Mouse (Mus musculus) neural tube, embryonic 11.5 days (tissue): Measurements from ENCODE around the gene Gm17387. TPM values are rescaled to one million over a fixed set of nuclear protein-coding genes. Genes with fewer than 3 reads are reported as not detected.
"Not testable (repeated sequence)": the region's sequence is repeated elsewhere in the genome, so short reads cannot be mapped to it uniquely, and the experiment has no call there.

Experiments used
- ATAC-seq: fragments of 200-750 bp; cut with Nextera tagmentation; 2 replicates; pipeline ENCODE4 v1.8.0; 2017; ENCODE audit warnings: moderate number of reproducible peaks, mild to moderate bottlenecking, moderate TSS enrichment, moderate library complexity; ENCODE audit not compliant: insufficient read depth, low FRiP score, low TSS enrichment
- DNase-seq: peaks from one replicate; pipeline ENCODE4 v3.0.0-alpha.2; 2015; ENCODE audit warnings: low spot score
- H3K27ac ChIP-seq: fragments of 300-500 bp; sonication (generic); 2 replicates; pipeline ENCODE4 v1.5.1; 2014; ENCODE audit warnings: low read depth, mild to moderate bottlenecking, low read length
- H3K27me3 ChIP-seq: fragments of 300-500 bp; sonication (generic); 2 replicates; pipeline ENCODE4 v1.6.1; 2014; ENCODE audit warnings: mild to moderate bottlenecking, low read length, mixed read lengths; ENCODE audit not compliant: control insufficient read depth, insufficient read depth
- H3K36me3 ChIP-seq: fragments of 300-500 bp; sonication (generic); 2 replicates; pipeline ENCODE4 v1.6.1; 2014; ENCODE audit warnings: mild to moderate bottlenecking, low read length, moderate library complexity, mixed read lengths; ENCODE audit not compliant: control insufficient read depth, insufficient read depth
- H3K4me1 ChIP-seq: fragments of 300-500 bp; sonication (generic); 2 replicates; pipeline ENCODE4 v1.6.1; 2014; ENCODE audit warnings: low read length, mixed read lengths; ENCODE audit not compliant: control insufficient read depth, insufficient read depth
- H3K4me2 ChIP-seq: fragments of 300-500 bp; sonication (generic); 2 replicates; pipeline ENCODE4 v1.6.1; 2014; ENCODE audit warnings: low read depth, mild to moderate bottlenecking, moderate library complexity
- H3K4me3 ChIP-seq: fragments of 300-500 bp; sonication (generic); 2 replicates; pipeline ENCODE4 v1.5.1; 2014; ENCODE audit warnings: low read depth, low read length
- H3K9ac ChIP-seq: fragments of 300-500 bp; sonication (generic); 2 replicates; pipeline ENCODE4 v1.6.1; 2014; ENCODE audit warnings: mild to moderate bottlenecking, low read length
- H3K9me3 ChIP-seq: fragments of 300-500 bp; sonication (generic); 2 replicates; pipeline ENCODE4 v1.6.1; 2016; ENCODE audit warnings: low read length; ENCODE audit not compliant: control insufficient read depth
- WGBS: fragments of 180-500 bp; shearing (Covaris S2); extraction: QIAGEN DNeasy Blood & Tissue Kit; methylation state at CpG from one replicate; pipeline ENCODE4 v1.1.7; 2014; 5-methylcytosine and 5-hydroxymethylcytosine counted together
- polyA plus RNA-seq: library from polyadenylated mRNA; unstranded; fragments of >200 nt; fragmentation: Nextera tagmentation; extraction: Ambion mirVana; gene quantifications from 2 replicates; pipeline ENCODE4 v1.2.1, GENCODE M21; 2014

Gene Gm17387
- polyA plus RNA-seq, 1 experiment from 2014 or later = not detected

DNA sequence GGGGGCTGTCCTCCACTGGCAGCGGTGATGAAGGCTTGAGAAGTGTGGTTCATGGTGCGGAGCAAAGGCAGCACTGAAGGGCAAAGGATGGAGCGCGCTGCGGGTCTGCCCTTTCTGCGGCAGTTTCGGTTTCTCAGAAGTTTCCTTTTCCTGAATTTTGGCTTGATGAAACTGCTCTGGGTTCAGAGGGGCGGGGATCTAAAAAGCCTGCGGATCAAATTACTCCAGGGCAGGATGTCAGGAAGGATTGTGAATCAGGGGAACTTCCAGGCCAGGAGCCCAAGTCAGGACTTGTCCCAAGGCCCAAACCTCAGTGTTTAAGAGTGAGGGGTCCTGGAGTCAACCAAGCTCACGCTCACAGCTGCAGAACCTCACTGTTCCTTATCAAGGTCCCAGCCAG lies 18.3 kb upstream of the Gm17387 start, which contains the start of gene Ifitm3:
Gene Ifitm3 (minus strand): TSS at position 178 of the 400 bp plus-strand sequence.
- peak within 1 kb of the TSS; percentile 29 for H3K4me2 ChIP-seq
- peaks cover 10% of the 10 kb centered on the region for H3K4me1 ChIP-seq
- H3K36me3 ChIP-seq = no peaks in the 10 kb centered on the region; the same call in 1 of the 2 replicates
- DNase-seq = peak; percentile 31
- H3K9ac ChIP-seq = peak within 1 kb of the TSS; percentile 38; the same call in 1 of the 2 replicates
- 36% methylated on average over 10 of the region's 10 CpGs for WGBS
- no peak within 1 kb of the TSS for H3K4me3 ChIP-seq
- H3K27ac ChIP-seq = no peak within 1 kb of the TSS
- H3K9me3 ChIP-seq = no peaks in the 10 kb centered on the region
- no peaks in the 10 kb centered on the region for H3K27me3 ChIP-seq
- no peak for ATAC-seq

DNA sequence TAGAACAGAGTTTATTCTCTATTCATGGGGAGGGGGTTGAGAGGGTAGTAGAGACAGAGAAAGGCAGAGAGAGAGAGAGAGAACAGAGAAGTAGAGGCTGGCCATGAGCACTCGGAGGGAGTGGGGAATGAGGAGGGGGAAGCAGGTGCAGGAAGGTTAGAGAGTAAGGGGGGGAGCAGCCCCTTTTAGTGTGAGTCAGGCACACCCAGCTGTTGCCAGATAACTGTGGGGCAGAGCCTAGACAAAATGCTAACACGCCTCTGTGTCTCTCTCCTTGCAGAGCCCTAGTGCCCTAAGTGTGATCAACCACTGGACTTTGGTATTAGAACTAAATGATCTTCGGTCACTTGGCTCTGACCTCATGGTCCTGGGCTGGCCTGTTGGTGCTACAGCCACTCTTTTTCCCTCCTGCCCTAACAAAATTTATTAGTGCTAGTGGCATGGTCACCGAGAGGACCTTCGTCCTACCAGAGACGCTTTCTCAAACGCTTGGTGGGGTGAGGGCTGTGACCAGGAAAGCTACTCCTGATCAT lies 17.6 kb upstream of the Gm17387 start:
- no peak overlapping the region for H3K4me3 ChIP-seq
- 89% methylated on average over 7 of the region's 7 CpGs for WGBS
- DNase-seq (no peak), ATAC-seq (no peak)
- no peaks in the 10 kb centered on the region; the same call in 1 of the 2 replicates for H3K36me3 ChIP-seq
- no peak overlapping the region for H3K4me2 ChIP-seq
- H3K27ac ChIP-seq = no peak overlapping the region
- peaks cover 10% of the 10 kb centered on the region for H3K4me1 ChIP-seq
- no peaks in the 10 kb centered on the region for H3K9me3 ChIP-seq
- no peak overlapping the region for H3K9ac ChIP-seq
- no peaks in the 10 kb centered on the region for H3K27me3 ChIP-seq

DNA sequence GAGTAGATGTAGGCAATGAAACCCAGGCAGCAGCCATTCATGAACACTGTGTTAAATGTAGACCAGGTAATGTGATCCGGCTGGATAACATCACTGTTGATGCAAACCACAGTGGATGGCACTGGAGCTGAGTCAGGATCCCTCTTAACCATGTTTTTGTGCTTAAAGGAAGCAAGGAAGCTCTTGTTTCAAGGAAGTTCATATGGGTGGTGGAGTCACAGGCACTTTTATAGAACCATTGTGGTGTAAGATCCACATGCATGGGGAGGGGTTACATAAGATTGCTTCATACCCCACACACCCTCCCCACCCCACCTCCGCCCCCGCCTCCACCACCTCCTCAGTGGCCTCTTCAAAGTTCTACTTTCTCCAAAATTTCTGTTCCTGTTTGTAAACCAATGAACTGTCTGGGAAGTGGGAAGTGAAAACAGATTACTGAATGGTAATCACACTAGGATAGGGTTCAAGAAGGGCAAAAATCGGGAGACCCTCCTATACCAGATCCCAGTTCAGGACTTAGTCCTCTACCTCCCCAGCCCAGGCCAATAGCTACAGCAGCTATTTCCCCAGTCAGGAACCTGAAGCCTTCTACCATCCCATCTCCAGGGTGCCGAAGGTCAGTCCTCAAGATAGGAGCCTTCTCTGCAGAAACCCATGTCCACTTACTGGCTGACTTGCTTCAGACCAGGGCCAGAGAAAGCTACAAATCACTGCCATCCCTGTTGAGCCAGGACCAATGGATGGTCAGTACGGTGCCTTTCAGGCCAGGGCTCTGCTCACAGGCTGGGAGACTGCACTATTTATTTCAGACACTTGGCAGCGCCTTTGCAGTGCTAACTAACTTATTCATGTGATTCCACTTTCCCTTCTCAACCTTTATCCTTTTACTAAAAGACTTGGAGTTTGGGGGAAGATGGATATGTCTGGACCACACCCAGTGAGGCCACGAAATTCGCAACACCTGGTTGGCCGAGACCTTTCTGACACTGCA lies 11.9 kb upstream of the Gm17387 start:
- Histone ChIP-seq H3K4me1 (no peaks in the 10 kb centered on the region), H3K36me3 (no peaks in the 10 kb centered on the region), H3K4me2 (no peak overlapping the region), H3K9me3 (no peaks in the 10 kb centered on the region), H3K27ac (no peak overlapping the region), H3K9ac (no peak overlapping the region), H3K4me3 (no peak overlapping the region), H3K27me3 (no peaks in the 10 kb centered on the region)
- ATAC-seq (no peak), DNase-seq (no peak)
- WGBS = 84% methylated on average over 10 of the region's 10 CpGs

DNA sequence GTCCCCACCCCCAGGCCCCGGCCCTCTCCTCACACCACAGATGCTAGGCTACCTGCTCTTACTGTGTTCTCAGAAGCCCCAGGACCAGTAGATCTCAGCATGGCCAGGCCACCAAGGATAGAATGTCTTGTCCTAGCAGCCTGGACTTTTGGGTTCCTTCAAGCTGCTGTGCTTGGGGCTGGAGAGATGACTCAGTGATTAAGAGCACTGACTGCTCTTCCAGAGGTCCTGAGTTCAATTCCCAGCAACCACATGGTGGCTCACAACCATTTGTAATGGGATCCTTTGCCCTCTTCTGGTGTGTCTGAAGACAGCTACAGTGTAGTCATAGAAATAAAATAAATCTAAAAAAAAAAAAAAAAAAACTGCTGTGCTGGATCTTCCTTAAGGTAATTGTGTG lies 11.1 kb upstream of the Gm17387 start, which contains the start of gene Ifitm6:
Gene Ifitm6 (minus strand): TSS at position 101 of the 400 bp plus-strand sequence.
- ATAC-seq, H3K27me3 ChIP-seq, DNase-seq, H3K9me3 ChIP-seq, H3K4me2 ChIP-seq, H3K4me1 ChIP-seq, H3K27ac ChIP-seq, H3K9ac ChIP-seq, H3K4me3 ChIP-seq, H3K36me3 ChIP-seq: not testable (repeated sequence)
- WGBS = 88% methylated on average over 1 of the region's 1 CpGs

DNA sequence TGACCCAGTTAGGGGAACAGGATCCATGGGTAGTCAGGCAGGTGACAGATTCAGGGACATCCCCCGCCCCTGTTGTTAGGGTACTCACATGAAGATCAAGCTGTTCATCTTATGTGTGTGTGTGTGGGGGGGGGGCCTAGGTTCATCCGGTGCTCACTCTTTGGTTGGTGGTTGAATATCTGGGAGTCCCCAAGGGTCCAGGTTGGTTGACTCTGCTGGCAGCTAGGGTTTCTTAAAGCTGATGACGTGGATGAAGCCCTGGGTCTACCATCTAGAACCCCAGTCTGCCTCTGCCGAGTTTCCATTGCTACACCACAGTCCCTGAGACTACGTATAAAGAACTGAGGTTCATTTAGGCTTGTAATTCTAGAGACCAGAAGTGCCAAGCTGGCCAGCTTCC lies 9.9 kb upstream of the Gm17387 start:
- Histone ChIP-seq H3K27me3 (no peaks in the 10 kb centered on the region), H3K36me3 (no peaks in the 10 kb centered on the region), H3K4me2 (no peak overlapping the region), H3K4me3 (no peak overlapping the region), H3K4me1 (no peaks in the 10 kb centered on the region), H3K27ac (no peak overlapping the region), H3K9me3 (no peaks in the 10 kb centered on the region), H3K9ac (no peak overlapping the region)
- WGBS = 84% methylated on average over 5 of the region's 5 CpGs
- no peak for ATAC-seq
- DNase-seq = no peak

DNA sequence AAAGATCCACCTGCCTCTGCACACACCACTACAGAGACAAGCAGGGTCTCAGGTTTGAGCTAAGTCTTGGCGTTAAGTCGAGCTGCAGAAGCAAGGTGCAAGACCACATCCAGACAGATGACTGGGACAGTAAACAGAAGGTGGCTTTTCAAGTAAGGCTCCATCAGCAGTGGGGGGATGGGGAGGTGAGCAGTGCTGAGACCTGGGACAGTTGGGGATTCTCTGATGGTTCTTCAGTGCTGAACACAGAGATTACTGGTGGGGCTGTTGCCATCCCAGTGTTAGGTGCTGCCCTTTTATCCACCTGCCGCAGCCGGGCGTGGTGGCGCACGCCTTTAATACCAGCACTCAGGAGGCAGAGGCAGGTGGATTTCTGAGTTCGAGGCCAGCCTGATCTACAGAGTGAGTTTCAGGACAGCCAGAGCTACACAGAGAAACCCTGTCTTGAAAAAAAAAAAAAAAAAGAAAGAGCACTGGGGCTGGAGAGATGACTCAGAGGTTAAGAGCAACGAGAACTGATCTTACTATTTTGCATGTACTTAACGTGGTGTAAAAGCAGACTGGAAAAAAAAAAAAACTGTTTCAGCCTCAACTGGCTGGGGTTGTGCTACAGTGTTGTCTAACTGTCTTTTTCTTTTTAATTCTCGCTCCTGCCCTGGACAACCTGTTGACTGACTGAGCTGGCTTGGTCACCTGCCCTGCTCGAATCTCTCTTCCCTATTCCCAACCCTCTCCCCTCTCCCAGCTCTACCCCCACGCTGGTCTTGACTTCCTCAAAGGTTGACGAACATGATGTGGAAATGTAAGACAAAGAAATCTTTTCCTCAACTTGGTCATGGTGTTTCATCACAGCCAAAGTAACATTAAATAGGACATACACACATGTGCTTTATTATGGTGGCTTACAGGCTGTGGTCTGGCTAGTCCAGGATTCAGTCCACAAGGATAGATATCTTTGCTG lies 7.2 kb upstream of the Gm17387 start:
- H3K27me3 ChIP-seq = no peaks in the 10 kb centered on the region
- no peaks in the 10 kb centered on the region for H3K9me3 ChIP-seq
- no peak overlapping the region for H3K4me3 ChIP-seq
- H3K9ac ChIP-seq = no peak overlapping the region
- ATAC-seq (no peak), DNase-seq (no peak)
- H3K27ac ChIP-seq = no peak overlapping the region
- no peak overlapping the region for H3K4me2 ChIP-seq
- no peaks in the 10 kb centered on the region for H3K36me3 ChIP-seq
- 90% methylated on average over 14 of the region's 14 CpGs for WGBS
- no peaks in the 10 kb centered on the region for H3K4me1 ChIP-seq

DNA sequence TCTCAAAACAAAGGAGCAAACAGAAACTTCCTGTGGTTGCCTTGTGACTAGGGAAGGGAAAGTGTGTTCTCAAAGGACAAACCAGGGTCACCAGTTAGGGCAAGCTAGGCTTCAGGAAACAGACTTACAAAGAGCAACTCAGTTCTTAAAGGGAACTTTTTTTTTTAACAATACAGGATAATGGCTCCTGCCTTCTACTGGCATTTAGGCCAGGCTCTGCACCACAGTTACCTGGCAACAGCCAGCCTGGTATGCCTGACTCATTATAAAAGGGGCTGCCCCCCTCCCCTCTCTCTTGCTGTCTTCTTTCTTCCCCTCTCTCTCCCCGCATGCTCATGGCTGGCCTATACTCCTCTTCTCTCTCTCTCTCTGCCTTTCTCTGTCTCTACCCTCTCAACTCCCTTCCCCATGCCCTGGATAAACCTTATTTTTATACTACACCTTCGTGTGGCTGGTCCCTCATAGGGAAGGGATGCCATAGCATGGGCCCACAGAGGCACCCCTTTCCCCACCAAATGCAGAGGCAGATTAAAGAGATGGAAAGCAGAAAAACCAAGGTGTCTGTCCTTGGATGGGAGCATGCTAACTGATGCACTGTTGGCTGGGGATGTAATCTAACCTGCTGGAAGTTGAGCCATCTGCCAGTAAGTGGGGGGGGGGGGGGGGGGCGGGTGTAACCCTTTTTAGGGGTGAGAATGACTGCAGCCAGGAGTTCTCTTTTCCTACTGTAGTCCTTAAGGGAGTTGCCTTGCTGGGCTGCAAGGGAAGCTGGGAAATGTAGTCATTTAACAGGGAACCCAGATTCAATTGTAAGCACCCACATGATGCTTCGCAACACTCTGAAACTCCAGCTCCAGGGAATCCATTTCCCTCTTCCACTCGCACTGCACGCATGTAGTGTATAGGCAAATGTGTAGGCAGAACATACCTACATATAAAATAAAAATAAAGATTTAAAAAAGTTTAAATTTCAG lies 3.8 kb upstream of the Gm17387 start:
- Histone ChIP-seq H3K4me2 (no peak overlapping the region), H3K27ac (peak overlapping the region; percentile 89), H3K9me3 (no peaks in the 10 kb centered on the region), H3K4me1 (no peaks in the 10 kb centered on the region), H3K9ac (peak overlapping the region; percentile 26; the same call in 1 of the 2 replicates), H3K4me3 (no peak overlapping the region), H3K36me3 (no peaks in the 10 kb centered on the region), H3K27me3 (no peaks in the 10 kb centered on the region)
- ATAC-seq = peak; percentile 88
- 27% methylated on average over 6 of the region's 6 CpGs for WGBS
- DNase-seq = peak; percentile 66
